Mouse (Mus musculus) cerebellum, postnatal 14 days (tissue): ENCODE measurements around the gene Apbb2.
"Not testable (repeated sequence)": the region's sequence is repeated elsewhere in the genome, so short reads cannot be mapped to it uniquely, and the experiment has no call there.

Experiments
- DNase-seq, 2 experiments: peaks; one replicate each; pipeline ENCODE4 v3.0.0; 2021; ENCODE audit warnings: mixed read lengths in 2 of 2

The Apbb2 gene

GRCm38 (mm10) chr5:66280742-66281141 is 337.8 kb downstream of the Apbb2 start:
- DNase-seq, result no peak

- DNase-seq, result no peak
These were observed 338.9 kb downstream of the Apbb2 start for GRCm38 (mm10) chr5:66279650-66280049.

GRCm38 (mm10) chr5:66274417-66274816 is 344.2 kb downstream of the Apbb2 start:
- no peak for DNase-seq

- DNase-seq, result no peak
These were observed 347.4 kb downstream of the Apbb2 start for GRCm38 (mm10) chr5:66271141-66271540.

- no peak for DNase-seq
These were observed 349.0 kb downstream of the Apbb2 start for GRCm38 (mm10) chr5:66269616-66270015.

GRCm38 (mm10) chr5:66263398-66263797 is 355.2 kb downstream of the Apbb2 start:
- DNase-seq, result peak; percentile 55 to 72

- no peak for DNase-seq
These were observed 356.1 kb downstream of the Apbb2 start for GRCm38 (mm10) chr5:66262475-66262874.

GRCm38 (mm10) chr5:66259756-66260448 is 358.7 kb downstream of the Apbb2 start, which contains the start of gene Nsun7:
Gene Nsun7, plus strand, starts transcription at chr5:66259897.
- peak; percentile 76 to 86 for DNase-seq

- DNase-seq, result not testable (repeated sequence)
These were observed 359.2 kb downstream of the Apbb2 start for GRCm38 (mm10) chr5:66259431-66259755.

GRCm38 (mm10) chr5:66259000-66259399 is 359.6 kb downstream of the Apbb2 start:
- no peak for DNase-seq

GRCm38 (mm10) chr5:66255044-66255443 is 363.5 kb downstream of the Apbb2 start:
- DNase-seq, result no peak

- DNase-seq, result peak; percentile 18 to 20
These were observed 365.4 kb downstream of the Apbb2 start for GRCm38 (mm10) chr5:66253219-66253618.
